Comparison of ENCODE assay signal across 8 mouse cellular contexts in genomic region chr14:103537355-103538056, GRCm38 (mm10). TPM values are rescaled to one million over a fixed set of nuclear protein-coding genes. Genes with fewer than 3 reads are reported as not detected.
A peak's percentile ranks its signal among the peaks of the same experiment; 100 is the strongest.
DNase-seq lines count a peak whose midpoint lies in the region; ATAC-seq lines count a peak whose summit lies in the region.

No protein-coding gene starts in this region.

- H3K9me3 ChIP-seq in hindbrain, embryonic 16.5 days (ENCODE audit: control insufficient read depth, low read length), result no peaks in the 10 kb centered on the region

- peak overlapping the region; percentile 36; the same call in 1 of the 2 replicates for H3K4me2 ChIP-seq in hindbrain, embryonic 16.5 days (ENCODE audit: low read length)

- whole genome bisulfite sequencing in hindbrain, embryonic 16.5 days, result 17% methylated on average over 13 of the region's 13 CpGs

- no peak overlapping the region for H3K9ac ChIP-seq in hindbrain, embryonic 16.5 days (ENCODE audit: low read depth, low read length)

- DNase-seq in gastrocnemius, adult 18-20 months (ENCODE audit: low spot score), result peak; percentile 44
- no peak for DNase-seq in gastrocnemius, postnatal 25 days
- peak; percentile 65 for DNase-seq in urinary bladder, postnatal 14 days (ENCODE audit: low spot score)
- DNase-seq in urinary bladder, postnatal 10 days (ENCODE audit: low spot score), result no peak
- peak; percentile 42 for DNase-seq in embryo, embryonic 9.5 days (ENCODE audit: extremely low spot score)
- DNase-seq in lung, postnatal 36 days, result peak; percentile 64
- peak; percentile 9 for DNase-seq in spleen, adult 12 weeks (ENCODE audit: low spot score)

- peak; percentile 70 for ATAC-seq in hindbrain, embryonic 16.5 days

- H3K4me3 ChIP-seq in hindbrain, embryonic 16.5 days (ENCODE audit: low read length), result no peak overlapping the region; the same call in 1 of the 2 replicates

- H3K27me3 ChIP-seq in hindbrain, embryonic 16.5 days (replicated peaks; ENCODE audit: control insufficient read depth, insufficient read depth, low read length), result no peaks in the 10 kb centered on the region

- no peak overlapping the region for H3K27ac ChIP-seq in hindbrain, embryonic 16.5 days (ENCODE audit: low read depth, low read length)

- no peaks in the 10 kb centered on the region for H3K4me1 ChIP-seq in hindbrain, embryonic 16.5 days (ENCODE audit: control insufficient read depth, insufficient read depth, low read depth, low read length)

- no peaks in the 10 kb centered on the region for H3K36me3 ChIP-seq in hindbrain, embryonic 16.5 days (ENCODE audit: control insufficient read depth, insufficient read depth, low read length)

RNA-seq across cellular contexts. Expression of gene Scel, which starts 24.4 kb away (rescaled TPM):
- under 1 TPM; 0.18 to 0.38 TPM for total RNA-seq in gastrocnemius, adult 18-20 months (2021)
- under 1 TPM in 1 of 2 experiments, not detected in 1; 0.33 TPM for total RNA-seq in gastrocnemius, postnatal 25 days (2021)
- polyA plus RNA-seq in hindbrain, embryonic 16.5 days (2015; fragmentation: Nextera tagmentation; extraction: Ambion mirVana), result 0.14 and 0.29 TPM in 2 replicates

Comparison
In these comparisons a context has a peak if more than half of its experiments do, and no peak if none do; other contexts are left out.
1. DNase-seq: peak in gastrocnemius, adult 18-20 months (single experiment), urinary bladder, postnatal 14 days (single experiment), embryo, embryonic 9.5 days (single experiment), lung, postnatal 36 days (single experiment) and spleen, adult 12 weeks (single experiment); none in gastrocnemius, postnatal 25 days (single experiment) and urinary bladder, postnatal 10 days (single experiment).